Mouse (Mus musculus): ENCODE measurements around the gene 1700024P04Rik. TPM values are rescaled to one million over a fixed set of nuclear protein-coding genes. Genes with fewer than 3 reads are reported as not detected.

The 1700024P04Rik gene
- total RNA-seq, 2 experiments from 2014 or later, result not detected

DNA sequence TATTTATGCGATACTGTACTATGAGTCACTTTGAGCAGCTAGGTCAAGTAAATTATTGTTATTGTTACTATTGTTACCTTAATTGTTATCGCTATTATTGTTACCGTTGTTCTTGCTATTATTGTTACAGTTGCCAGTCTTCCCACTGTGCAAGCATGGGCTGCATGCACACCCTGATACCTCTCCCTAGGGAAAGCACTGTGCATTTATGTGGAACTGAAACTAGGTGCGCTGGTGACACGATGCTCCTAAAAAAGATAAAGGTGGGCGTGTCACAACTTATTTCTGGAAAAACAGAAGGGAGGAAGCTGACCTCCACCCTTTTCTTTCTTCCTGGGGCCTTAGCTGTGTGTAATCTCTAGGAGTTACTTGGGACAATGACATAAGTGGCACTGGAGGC lies 16.4 kb downstream of the 1700024P04Rik start:
- DNase-seq (ENCODE audit: low spot score in 2 of 2), result no peak

- DNase-seq (ENCODE audit: low spot score in 2 of 2), result no peak
Measured at GRCm38 (mm10) chr13:98966583-98966982, 17.8 kb downstream of the 1700024P04Rik start.

DNA sequence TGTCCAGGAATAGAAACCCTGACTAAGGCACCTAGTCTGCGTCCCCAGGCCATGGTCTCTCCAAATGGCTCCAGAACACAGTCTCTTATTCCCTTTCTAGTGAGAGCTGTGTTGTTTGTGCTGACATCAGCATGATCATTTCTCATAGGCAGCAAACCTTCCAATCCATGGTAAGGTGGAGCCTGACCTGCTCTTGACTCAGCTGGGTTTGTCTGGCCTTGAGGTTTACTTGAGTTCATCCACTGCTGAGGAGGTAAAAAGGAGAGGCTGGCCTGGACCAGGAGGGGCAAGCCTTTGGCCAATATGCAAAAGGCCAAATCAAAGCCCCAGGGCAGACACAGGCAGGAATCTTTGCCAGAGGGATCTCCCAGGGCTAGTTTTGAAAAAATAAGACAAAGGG lies 20.8 kb downstream of the 1700024P04Rik start:
- DNase-seq (ENCODE audit: low spot score in 2 of 2), result no peak

- DNase-seq (ENCODE audit: low spot score in 2 of 2), result no peak
Measured at GRCm38 (mm10) chr13:98958177-98958576, 26.2 kb downstream of the 1700024P04Rik start.

DNA sequence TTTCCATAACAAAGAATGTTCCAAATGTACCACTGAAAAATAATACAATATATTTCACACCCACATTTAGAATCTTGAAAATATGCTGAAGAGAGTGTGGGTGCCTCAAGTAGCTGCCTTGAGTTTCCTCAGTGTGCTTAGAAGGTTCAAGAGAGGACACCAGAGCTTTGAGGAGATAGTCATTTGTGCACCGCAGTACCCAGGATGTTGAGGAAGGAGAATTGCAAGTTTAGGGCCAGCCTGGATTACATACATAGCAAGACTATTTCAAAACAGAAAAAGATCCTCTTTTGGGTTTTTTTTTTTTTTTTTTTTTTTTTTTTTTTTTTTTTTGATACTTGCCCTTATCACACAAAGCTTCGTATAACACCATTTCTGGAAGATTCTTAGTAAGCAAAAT lies 28.2 kb downstream of the 1700024P04Rik start:
- no peak for DNase-seq (ENCODE audit: low spot score in 2 of 2)

DNA sequence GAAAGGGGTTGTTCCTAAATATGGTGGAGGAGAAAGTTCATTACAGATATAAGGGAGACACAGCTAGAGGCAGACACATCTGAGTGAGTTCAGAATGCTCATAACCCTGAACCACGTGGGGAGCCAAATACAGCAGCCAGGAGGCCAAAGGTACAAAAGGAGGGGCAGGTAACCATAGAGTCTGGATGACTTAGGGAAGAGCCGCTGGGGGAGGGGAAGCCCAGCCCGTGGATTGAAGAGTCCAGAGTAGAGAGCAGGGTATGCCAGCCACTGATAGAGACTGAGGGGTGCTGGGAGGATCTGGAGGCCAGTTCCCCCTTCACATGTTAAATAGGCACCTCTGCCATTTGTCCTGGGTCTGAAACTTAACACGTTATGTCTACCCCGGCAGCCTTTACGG lies 28.7 kb downstream of the 1700024P04Rik start:
- DNase-seq (ENCODE audit: low spot score in 2 of 2), result no peak

GRCm38 (mm10) chr13:98955226-98955625 lies 29.1 kb downstream of the 1700024P04Rik start:
- DNase-seq (ENCODE audit: low spot score in 2 of 2), result no peak

- peak; percentile 28 to 43 for DNase-seq (ENCODE audit: low spot score in 2 of 2)
Measured at GRCm38 (mm10) chr13:98953830-98954229, 30.5 kb downstream of the 1700024P04Rik start.

GRCm38 (mm10) chr13:98951951-98952350 lies 32.4 kb downstream of the 1700024P04Rik start:
- DNase-seq (ENCODE audit: low spot score in 2 of 2), result no peak

GRCm38 (mm10) chr13:98948146-98948545 lies 36.2 kb downstream of the 1700024P04Rik start:
- DNase-seq (ENCODE audit: low spot score in 2 of 2), result no peak

DNA sequence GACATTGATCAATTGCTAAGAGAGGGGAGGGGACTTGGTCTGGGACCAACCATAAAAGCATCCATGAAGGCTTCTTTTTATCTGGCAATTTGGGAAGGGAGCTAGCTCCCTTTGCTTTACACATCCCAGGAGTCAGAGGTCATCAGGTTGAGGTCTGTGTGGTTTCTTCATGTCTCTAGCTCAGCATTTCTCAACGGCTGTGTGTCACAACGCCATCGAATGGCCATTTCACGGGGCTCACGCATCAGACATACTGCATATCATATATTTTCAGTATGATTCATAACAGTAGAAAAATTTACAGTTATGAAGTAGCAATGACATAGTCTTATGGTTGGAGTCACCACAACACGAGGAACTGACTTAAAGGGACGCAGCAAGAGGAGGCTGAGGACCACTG lies 37.9 kb downstream of the 1700024P04Rik start:
- DNase-seq (ENCODE audit: low spot score in 2 of 2), result no peak

DNA sequence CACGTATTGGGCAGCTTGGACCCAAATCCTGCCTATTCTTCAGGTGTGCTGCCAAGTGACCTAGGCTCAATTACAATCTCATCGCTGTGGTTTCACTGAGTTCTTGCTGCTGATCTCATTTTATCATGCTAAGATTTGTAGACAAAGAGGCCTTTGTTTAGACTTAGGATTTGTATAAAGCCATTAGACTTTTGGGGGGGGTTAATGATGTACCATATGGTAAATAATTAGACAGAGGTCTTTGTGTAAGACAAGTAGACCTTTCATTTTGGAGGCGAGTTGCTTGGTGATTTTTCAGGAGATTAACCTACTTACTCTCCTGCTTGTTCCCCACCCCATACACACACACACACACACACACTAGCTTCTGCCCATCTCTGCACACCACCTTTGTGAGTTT lies 38.5 kb downstream of the 1700024P04Rik start:
- DNase-seq (ENCODE audit: low spot score in 2 of 2), result no peak

DNA sequence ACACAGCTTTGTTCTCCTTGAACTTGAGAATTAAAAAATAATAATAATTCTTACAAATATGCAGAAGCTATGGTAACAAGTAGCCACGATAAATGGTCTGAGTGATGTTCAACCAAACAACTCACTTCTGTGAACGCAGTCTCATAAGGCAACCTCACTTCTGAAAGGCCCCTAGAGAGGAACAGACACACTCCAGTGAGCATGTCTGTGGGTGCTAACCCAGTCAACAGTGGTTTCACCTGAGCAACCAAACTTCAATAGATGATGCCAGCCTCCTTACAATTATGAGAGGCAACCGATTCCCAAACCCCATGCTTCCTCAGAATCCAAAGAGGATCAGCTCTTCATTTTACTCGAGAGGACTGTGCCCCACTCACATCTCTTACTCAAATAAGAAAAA lies 39.0 kb downstream of the 1700024P04Rik start:
- no peak for DNase-seq (ENCODE audit: low spot score in 2 of 2)

GRCm38 (mm10) chr13:98944620-98945081 lies 39.7 kb downstream of the 1700024P04Rik start:
- DNase-seq (ENCODE audit: low spot score in 2 of 2), result no peak

DNA sequence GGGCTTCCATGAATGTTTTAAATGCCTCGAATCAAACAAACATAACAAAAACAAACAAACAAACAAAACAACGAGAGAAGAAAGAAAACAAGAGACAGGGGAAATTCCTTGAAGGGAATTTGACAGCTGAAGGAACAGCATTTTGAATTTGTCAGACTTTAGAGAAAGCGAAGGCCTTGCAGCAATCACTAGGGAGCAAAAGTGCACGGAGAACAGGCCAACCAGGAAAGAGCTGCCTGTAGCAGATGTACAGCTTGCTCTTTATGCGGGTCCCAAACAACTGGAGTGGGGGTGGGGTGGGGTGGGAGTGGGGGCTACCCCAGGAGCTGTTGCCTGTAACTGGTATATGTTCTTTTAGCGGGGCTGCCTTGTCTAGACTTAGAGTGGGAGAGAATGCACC lies 42.0 kb downstream of the 1700024P04Rik start:
- no peak for DNase-seq (ENCODE audit: low spot score in 2 of 2)

- DNase-seq (ENCODE audit: low spot score in 2 of 2), result no peak
Measured at GRCm38 (mm10) chr13:98941829-98942343, 42.5 kb downstream of the 1700024P04Rik start.

DNA sequence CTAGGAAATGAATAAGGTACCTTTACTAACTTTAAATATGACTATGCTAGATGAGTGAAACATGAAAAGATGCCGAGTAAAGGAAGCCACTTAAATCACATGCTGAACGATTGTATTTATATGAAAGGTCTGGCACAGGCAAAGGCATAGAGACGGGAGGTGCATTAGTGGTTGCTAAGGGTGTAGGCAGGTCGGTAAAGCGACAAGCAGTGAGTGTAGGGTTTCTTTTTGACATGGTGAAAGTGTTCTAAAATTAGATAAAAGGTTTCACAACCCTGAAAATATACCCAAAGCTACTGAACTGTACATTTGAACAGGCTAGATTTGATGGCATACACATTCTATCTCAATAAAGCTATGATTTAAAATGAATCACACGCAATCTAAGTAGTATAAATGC lies 47.3 kb downstream of the 1700024P04Rik start:
- no peak for DNase-seq (ENCODE audit: low spot score in 2 of 2)

Other genes starting within 250 kb of the 1700024P04Rik start
- gene Fcho2, start 169.1 kb downstream of the 1700024P04Rik start, total RNA-seq (2021), result 10 to 100 TPM; 37.6 to 38.9 TPM
- gene Tnpo1, start 58.2 kb downstream of the 1700024P04Rik start, total RNA-seq (2021), result 10 to 100 TPM; 67.0 to 67.5 TPM
- 1 to 10 TPM; 3.6 to 3.8 TPM for gene Zfp366, start 200.3 kb upstream of the 1700024P04Rik start, total RNA-seq (2021)